Mouse (Mus musculus): Measurements from ENCODE around the gene Tspear. TPM values are rescaled to one million over a fixed set of nuclear protein-coding genes. Genes with fewer than 3 reads are reported as not detected.

The Tspear gene
- polyA plus RNA-seq, 1 experiment from 2014 or later, result 0.65 TPM

- Histone ChIP-seq H3K9me3 (replicated peaks) (no peaks in the 10 kb centered on the region), H3K9ac (no peak overlapping the region), H3K4me3 (no peak overlapping the region), H3K27me3 (peaks cover 9% of the 10 kb centered on the region; the same call in 1 of the 2 replicates), H3K4me1 (0 out of 2 replicates have a peak, but pooled peaks cover 15% of the 10 kb centered on the region), H3K27ac (no peak overlapping the region), H3K36me3 (ENCODE audit: poor library complexity, severe bottlenecking) (no peaks in the 10 kb centered on the region), H3K4me2 (no peak overlapping the region)
- 80% methylated on average over 7 of the region's 7 CpGs for WGBS
- no peak for ATAC-seq
Observed at GRCm38 (mm10) chr10:77900126-77900525, 213.8 kb downstream of the Tspear start.

- Histone ChIP-seq H3K4me1 (0 out of 2 replicates have a peak, but pooled peaks cover 15% of the 10 kb centered on the region), H3K4me2 (peak overlapping the region; percentile 82), H3K9ac (peak overlapping the region; percentile 70; the same call in 1 of the 2 replicates), H3K9me3 (replicated peaks) (no peaks in the 10 kb centered on the region; the same call in 1 of the 2 replicates), H3K4me3 (peak overlapping the region; percentile 59; the same call in 1 of the 2 replicates), H3K27ac (no peak overlapping the region), H3K36me3 (ENCODE audit: poor library complexity, severe bottlenecking) (no peaks in the 10 kb centered on the region), H3K27me3 (peaks cover 9% of the 10 kb centered on the region; the same call in 1 of the 2 replicates)
- ATAC-seq, result no peak
- 87% methylated on average over 27 of the region's 27 CpGs for WGBS
Observed at GRCm38 (mm10) chr10:77900903-77901818, 214.8 kb downstream of the Tspear start.

DNA sequence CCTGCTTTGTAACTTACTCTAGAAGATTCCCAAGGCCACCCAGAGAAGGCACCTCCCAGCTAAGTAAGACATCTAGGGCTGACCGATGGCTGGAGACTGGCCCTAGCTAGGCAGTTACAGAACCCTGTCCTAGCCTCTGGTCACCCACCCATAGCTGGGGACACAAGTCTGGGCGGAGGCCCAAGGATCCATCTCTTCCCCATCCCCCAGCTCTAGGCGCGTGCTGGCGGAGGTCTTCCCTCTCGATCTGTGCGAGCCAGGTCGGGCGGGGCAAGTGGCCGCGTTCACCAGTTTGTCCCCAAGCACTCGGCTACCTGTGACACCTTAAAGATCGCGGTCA is 215.5 kb downstream of the Tspear start:
- Histone ChIP-seq H3K27me3 (peaks cover 9% of the 10 kb centered on the region; the same call in 1 of the 2 replicates), H3K27ac (no peak overlapping the region), H3K9ac (peak overlapping the region; percentile 70), H3K36me3 (ENCODE audit: poor library complexity, severe bottlenecking) (no peaks in the 10 kb centered on the region), H3K9me3 (replicated peaks) (no peaks in the 10 kb centered on the region; the same call in 1 of the 2 replicates), H3K4me1 (0 out of 2 replicates have a peak, but pooled peaks cover 15% of the 10 kb centered on the region), H3K4me3 (peak overlapping the region; percentile 59), H3K4me2 (peak overlapping the region; percentile 82)
- ATAC-seq, result peak; percentile 43
- 1% methylated on average over 14 of the region's 14 CpGs for WGBS

- WGBS, result under 1% methylated on average over 41 of the region's 46 CpGs
Observed at GRCm38 (mm10) chr10:77902211-77902893, 216.0 kb downstream of the Tspear start, which contains the start of gene Lrrc3. Lrrc3 (minus strand) TSS chr10:77902536.

DNA sequence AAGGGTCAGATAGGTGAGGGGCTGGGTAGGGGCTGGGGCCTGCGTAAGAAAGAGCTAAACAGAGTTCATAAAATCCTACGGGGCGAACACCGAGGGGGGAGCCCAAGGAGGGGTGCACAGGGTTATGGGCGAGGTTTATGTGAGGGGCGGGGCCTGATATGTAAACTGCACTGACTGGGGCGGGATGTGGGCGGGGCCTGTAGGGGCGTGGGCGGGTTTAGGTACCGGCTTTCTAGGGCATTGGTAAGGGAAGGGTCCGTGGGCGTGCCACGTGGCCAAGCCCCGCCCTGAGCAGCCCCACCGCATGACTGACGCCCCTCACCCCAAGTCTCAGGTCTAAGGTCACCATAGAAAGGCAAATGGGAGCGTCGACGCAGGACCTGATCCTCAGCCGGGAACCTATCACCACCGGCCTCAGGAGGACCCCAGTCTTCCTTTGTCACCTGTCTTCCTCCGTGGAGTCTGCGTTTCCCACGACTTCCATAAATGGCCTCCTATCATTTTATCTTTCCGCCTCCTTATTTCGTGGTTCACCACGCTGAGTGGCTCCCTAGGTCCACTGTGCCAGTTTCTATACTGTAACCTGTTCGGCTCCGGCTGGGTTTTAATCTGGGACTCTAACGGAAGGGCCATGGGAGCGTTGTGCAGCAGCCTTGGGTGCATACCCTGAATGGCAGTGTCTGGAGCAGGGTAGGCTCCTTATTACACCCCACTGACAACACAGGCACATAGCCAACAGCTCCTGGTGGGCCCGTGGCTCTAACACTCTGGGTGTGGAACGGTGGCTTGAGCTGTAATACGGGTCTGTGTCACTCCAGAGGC is 216.7 kb downstream of the Tspear start:
- WGBS, result 7% methylated on average over 30 of the region's 35 CpGs
- Histone ChIP-seq H3K4me2 (peak overlapping the region; percentile 82), H3K4me3 (peak overlapping the region; percentile 59), H3K36me3 (ENCODE audit: poor library complexity, severe bottlenecking) (no peaks in the 10 kb centered on the region), H3K27me3 (peaks cover 9% of the 10 kb centered on the region; the same call in 1 of the 2 replicates), H3K9me3 (replicated peaks) (no peaks in the 10 kb centered on the region; the same call in 1 of the 2 replicates), H3K9ac (peak overlapping the region; percentile 70), H3K4me1 (0 out of 2 replicates have a peak, but pooled peaks cover 15% of the 10 kb centered on the region), H3K27ac (no peak overlapping the region)
- peak; percentile 92 for ATAC-seq

More at GRCm38 (mm10) chr10:77902211-77902893, 216.0 kb downstream of the Tspear start, which contains the start of gene Lrrc3:
- H3K9me3 ChIP-seq (replicated peaks), result no peaks in the 10 kb centered on the region; the same call in 1 of the 2 replicates
- H3K36me3 ChIP-seq (ENCODE audit: poor library complexity, severe bottlenecking), result no peaks in the 10 kb centered on the region
- peak within 1 kb of the TSS; percentile 82 for H3K4me2 ChIP-seq
- peak within 1 kb of the TSS; percentile 59 for H3K4me3 ChIP-seq
- peak within 1 kb of the TSS; percentile 70 for H3K9ac ChIP-seq
- 0 out of 2 replicates have a peak, but pooled peaks cover 15% of the 10 kb centered on the region for H3K4me1 ChIP-seq
- ATAC-seq, result peak; percentile 80
- H3K27me3 ChIP-seq, result peaks cover 9% of the 10 kb centered on the region; the same call in 1 of the 2 replicates
- no peak within 1 kb of the TSS for H3K27ac ChIP-seq

DNA sequence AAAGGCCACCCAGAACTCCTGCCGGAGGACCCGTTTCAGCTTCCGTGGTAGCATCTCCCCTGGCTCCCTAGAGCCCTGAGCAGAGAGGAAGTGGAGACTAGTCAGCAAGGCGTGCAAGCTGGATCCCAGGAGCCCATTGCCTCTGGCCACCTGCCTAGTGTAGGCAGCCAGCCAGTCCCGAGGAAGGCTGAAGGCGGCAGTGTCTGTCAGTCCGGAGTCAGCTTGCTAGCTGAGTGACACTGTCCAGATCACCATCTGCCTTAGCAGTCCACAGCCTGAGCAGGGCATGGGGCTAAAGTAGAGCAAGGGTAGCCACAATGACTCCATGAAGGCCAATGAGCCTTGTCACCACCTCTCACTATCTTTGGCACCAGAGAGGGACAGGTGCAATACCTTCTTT is 226.2 kb downstream of the Tspear start:
- no peak overlapping the region for H3K4me2 ChIP-seq
- 70% methylated on average over 7 of the region's 7 CpGs for WGBS
- H3K27ac ChIP-seq, result no peak overlapping the region
- no peaks in the 10 kb centered on the region for H3K9me3 ChIP-seq (replicated peaks)
- H3K36me3 ChIP-seq (ENCODE audit: poor library complexity, severe bottlenecking), result no peaks in the 10 kb centered on the region
- H3K27me3 ChIP-seq, result no peaks in the 10 kb centered on the region
- no peak overlapping the region for H3K9ac ChIP-seq
- H3K4me3 ChIP-seq, result no peak overlapping the region
- no peaks in the 10 kb centered on the region for H3K4me1 ChIP-seq
- no peak for ATAC-seq

GRCm38 (mm10) chr10:77913292-77913691 is 226.9 kb downstream of the Tspear start:
- Histone ChIP-seq H3K4me3 (no peak overlapping the region), H3K4me2 (no peak overlapping the region), H3K9ac (no peak overlapping the region), H3K4me1 (no peaks in the 10 kb centered on the region), H3K27ac (no peak overlapping the region), H3K27me3 (no peaks in the 10 kb centered on the region), H3K36me3 (ENCODE audit: poor library complexity, severe bottlenecking) (no peaks in the 10 kb centered on the region), H3K9me3 (replicated peaks) (no peaks in the 10 kb centered on the region)
- WGBS, result 74% methylated on average over 4 of the region's 4 CpGs
- ATAC-seq, result no peak

GRCm38 (mm10) chr10:77916636-77917335 is 230.4 kb downstream of the Tspear start:
- H3K27me3 ChIP-seq, result no peaks in the 10 kb centered on the region
- H3K36me3 ChIP-seq (ENCODE audit: poor library complexity, severe bottlenecking), result no peaks in the 10 kb centered on the region
- no peak overlapping the region for H3K27ac ChIP-seq
- no peaks in the 10 kb centered on the region for H3K4me1 ChIP-seq
- H3K9me3 ChIP-seq (replicated peaks), result no peaks in the 10 kb centered on the region
- no peak overlapping the region for H3K4me2 ChIP-seq
- WGBS, result 58% methylated on average over 8 of the region's 8 CpGs
- ATAC-seq, result no peak
- no peak overlapping the region for H3K9ac ChIP-seq
- no peak overlapping the region for H3K4me3 ChIP-seq

DNA sequence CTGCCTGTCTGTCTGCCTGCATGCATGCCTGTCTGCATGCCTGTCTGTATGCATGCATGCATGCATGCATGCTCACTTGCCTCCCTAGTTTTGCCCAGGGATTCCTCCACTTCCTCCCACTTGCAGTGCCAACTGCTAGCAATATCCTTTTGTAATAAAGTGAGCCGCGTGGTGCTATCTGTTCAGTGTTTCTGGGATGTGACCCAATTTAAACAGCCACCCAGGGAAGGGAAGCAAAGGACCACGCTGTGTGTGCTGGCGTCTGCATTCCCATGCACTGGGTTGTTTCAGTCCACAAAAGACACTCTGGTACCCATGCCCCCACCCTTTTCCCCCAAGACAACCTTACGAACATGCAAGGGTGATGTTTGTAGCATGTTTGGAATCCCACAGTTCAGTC is 234.6 kb downstream of the Tspear start:
- H3K9me3 ChIP-seq (replicated peaks), result no peaks in the 10 kb centered on the region
- ATAC-seq, result no peak
- 77% methylated on average over 5 of the region's 5 CpGs for WGBS

GRCm38 (mm10) chr10:77922681-77923080 is 236.3 kb downstream of the Tspear start:
- no peaks in the 10 kb centered on the region for H3K4me1 ChIP-seq
- no peak overlapping the region for H3K9ac ChIP-seq
- H3K27ac ChIP-seq, result no peak overlapping the region
- ATAC-seq, result no peak
- no peaks in the 10 kb centered on the region for H3K36me3 ChIP-seq (ENCODE audit: poor library complexity, severe bottlenecking)
- no peak overlapping the region for H3K4me2 ChIP-seq
- WGBS, result 74% methylated on average over 4 of the region's 4 CpGs
- H3K4me3 ChIP-seq, result no peak overlapping the region
- H3K9me3 ChIP-seq (replicated peaks), result no peaks in the 10 kb centered on the region
- H3K27me3 ChIP-seq, result no peaks in the 10 kb centered on the region

More for the DNA sequence above, 234.6 kb downstream of the Tspear start:
- Histone ChIP-seq H3K4me3 (no peak overlapping the region), H3K27ac (no peak overlapping the region), H3K9ac (no peak overlapping the region), H3K4me1 (no peaks in the 10 kb centered on the region), H3K36me3 (ENCODE audit: poor library complexity, severe bottlenecking) (no peaks in the 10 kb centered on the region), H3K27me3 (no peaks in the 10 kb centered on the region), H3K4me2 (no peak overlapping the region)

GRCm38 (mm10) chr10:77926140-77926539 is 239.8 kb downstream of the Tspear start:
- 47% methylated on average over 7 of the region's 7 CpGs for WGBS
- Histone ChIP-seq H3K27me3 (no peaks in the 10 kb centered on the region), H3K4me3 (no peak overlapping the region), H3K36me3 (ENCODE audit: poor library complexity, severe bottlenecking) (no peaks in the 10 kb centered on the region), H3K4me2 (no peak overlapping the region), H3K9ac (no peak overlapping the region), H3K9me3 (replicated peaks) (no peaks in the 10 kb centered on the region), H3K4me1 (no peaks in the 10 kb centered on the region), H3K27ac (no peak overlapping the region)
- ATAC-seq, result no peak
